Mouse (Mus musculus) forebrain, embryonic 10.5 days (tissue): Measurements from ENCODE around the gene Emg1. TPM values are rescaled to one million over a fixed set of nuclear protein-coding genes. Genes with fewer than 3 reads are reported as not detected.

ENCODE experiments used
- DNase-seq: peaks from one replicate; pipeline ENCODE4 v3.0.0-alpha.2; 2017; ENCODE audit warnings: low spot score; ENCODE audit errors: extremely low spot score
- H3K27ac ChIP-seq: fragments of 300-500 bp; sonication (generic); 2 replicates; pipeline ENCODE4 v1.5.1; 2016; ENCODE audit warnings: mild to moderate bottlenecking
- H3K27me3 ChIP-seq: fragments of 300-500 bp; sonication (generic); 2 replicates; pipeline ENCODE4 v1.6.1; 2016; ENCODE audit warnings: mild to moderate bottlenecking; ENCODE audit not compliant: poor library complexity, severe bottlenecking
- H3K36me3 ChIP-seq: fragments of 300-500 bp; sonication (generic); replicated peaks from 2 replicates; pipeline ENCODE4 v1.6.1; 2016; ENCODE audit warnings: mild to moderate bottlenecking, moderate library complexity
- H3K4me1 ChIP-seq: fragments of 300-500 bp; sonication (generic); 2 replicates; pipeline ENCODE4 v1.6.1; 2016
- H3K4me3 ChIP-seq: fragments of 300-500 bp; sonication (generic); 2 replicates; pipeline ENCODE4 v1.5.1; 2016; ENCODE audit warnings: mild to moderate bottlenecking, moderate library complexity
- H3K9me3 ChIP-seq: fragments of 300-500 bp; sonication (generic); 2 replicates; pipeline ENCODE4 v1.6.1; 2016; ENCODE audit warnings: mild to moderate bottlenecking, moderate library complexity
- WGBS: fragments of 180-500 bp; shearing (Covaris S2); methylation state at CpG from one replicate; pipeline ENCODE4 v1.1.7; 2016; 5-methylcytosine and 5-hydroxymethylcytosine counted together
- polyA plus RNA-seq: library from polyadenylated mRNA; unstranded; fragments of >200 nt; fragmentation: Nextera tagmentation; extraction: Ambion mirVana; gene quantifications from 2 replicates; pipeline ENCODE4 v1.2.1, GENCODE M21; 2016

Emg1 gene
- polyA plus RNA-seq, result 255 and 270 TPM in 2 replicates

- H3K4me1 ChIP-seq, result peaks cover 40% of the 10 kb centered on the region
- H3K4me3 ChIP-seq, result peak within 1 kb of the TSS; percentile 90
- under 1% methylated on average over 74 of the region's 76 CpGs for WGBS
- peaks cover 76% of the 10 kb centered on the region for H3K36me3 ChIP-seq
- H3K27me3 ChIP-seq, result no peaks in the 10 kb centered on the region
- H3K27ac ChIP-seq, result peak within 1 kb of the TSS; percentile 93
- DNase-seq, result peak; percentile 98
- H3K9me3 ChIP-seq, result no peaks in the 10 kb centered on the region
Measured at GRCm38 (mm10) chr6:124711824-124712782, at the start of gene Emg1, which contains the start of gene Phb2. Emg1 (minus strand) TSS chr6:124712178. Phb2 (plus strand) TSS chr6:124712336.

GRCm38 (mm10) chr6:124759259-124759658 lies 47.3 kb upstream of the Emg1 start:
- peak; percentile 78 for DNase-seq
- WGBS, result 6% methylated on average over 5 of the region's 5 CpGs
- H3K27ac ChIP-seq, result peak overlapping the region; percentile 99
- H3K27me3 ChIP-seq, result peaks cover 12% of the 10 kb centered on the region
- no peaks in the 10 kb centered on the region for H3K9me3 ChIP-seq
- peaks cover 45% of the 10 kb centered on the region for H3K4me1 ChIP-seq
- peak overlapping the region; percentile 91 for H3K4me3 ChIP-seq
- 0 out of 2 replicates have a peak, but pooled peaks cover 2% of the 10 kb centered on the region for H3K36me3 ChIP-seq

GRCm38 (mm10) chr6:124758849-124759232 lies 46.9 kb upstream of the Emg1 start:
- peaks cover 49% of the 10 kb centered on the region for H3K4me1 ChIP-seq
- 0 out of 2 replicates have a peak, but pooled peaks cover 2% of the 10 kb centered on the region for H3K36me3 ChIP-seq
- peak overlapping the region; percentile 91 for H3K4me3 ChIP-seq
- 71% methylated on average over 2 of the region's 2 CpGs for WGBS
- no peak for DNase-seq
- no peaks in the 10 kb centered on the region for H3K9me3 ChIP-seq
- peaks cover 8% of the 10 kb centered on the region for H3K27me3 ChIP-seq
- H3K27ac ChIP-seq, result peak overlapping the region; percentile 99

GRCm38 (mm10) chr6:124757909-124758848 lies 46.2 kb upstream of the Emg1 start:
- WGBS, result 38% methylated on average over 5 of the region's 5 CpGs
- Histone ChIP-seq H3K4me1 (peaks cover 54% of the 10 kb centered on the region), H3K36me3 (peaks cover 7% of the 10 kb centered on the region; the same call in 1 of the 2 replicates), H3K27ac (peak overlapping the region; percentile 99), H3K9me3 (no peaks in the 10 kb centered on the region), H3K4me3 (peak overlapping the region; percentile 91), H3K27me3 (peaks cover 3% of the 10 kb centered on the region)
- peak; percentile 53 for DNase-seq

- no peaks in the 10 kb centered on the region; the same call in 1 of the 2 replicates for H3K27me3 ChIP-seq
- H3K9me3 ChIP-seq, result no peaks in the 10 kb centered on the region
- H3K36me3 ChIP-seq, result peaks cover 14% of the 10 kb centered on the region
- H3K4me3 ChIP-seq, result peak overlapping the region; percentile 91
- H3K27ac ChIP-seq, result peak overlapping the region; percentile 99
- DNase-seq, result no peak
- peaks cover 54% of the 10 kb centered on the region for H3K4me1 ChIP-seq
- 4% methylated on average over 5 of the region's 5 CpGs for WGBS
Measured at GRCm38 (mm10) chr6:124757351-124757880, 45.4 kb upstream of the Emg1 start.

GRCm38 (mm10) chr6:124756652-124757350 lies 44.8 kb upstream of the Emg1 start:
- H3K27ac ChIP-seq, result peak overlapping the region; percentile 99
- WGBS, result under 1% methylated on average over 53 of the region's 54 CpGs
- peak; percentile 86 for DNase-seq

GRCm38 (mm10) chr6:124755831-124756595 lies 44.0 kb upstream of the Emg1 start, which contains the start of the genes Gm45234 and Atn1:
Gm45234 (minus strand) TSS chr6:124756021.
Atn1 (minus strand) TSS chr6:124756524.
- WGBS, result under 1% methylated on average over 70 of the region's 100 CpGs
- Histone ChIP-seq H3K27me3 (no peaks in the 10 kb centered on the region; the same call in 1 of the 2 replicates), H3K36me3 (peaks cover 25% of the 10 kb centered on the region), H3K4me3 (peak within 1 kb of the TSS; percentile 91), H3K4me1 (peaks cover 54% of the 10 kb centered on the region), H3K9me3 (no peaks in the 10 kb centered on the region), H3K27ac (peak within 1 kb of the TSS; percentile 99)
- peak; percentile 70 for DNase-seq

More at GRCm38 (mm10) chr6:124756652-124757350, 44.8 kb upstream of the Emg1 start:
- Histone ChIP-seq H3K36me3 (peaks cover 20% of the 10 kb centered on the region), H3K27me3 (no peaks in the 10 kb centered on the region; the same call in 1 of the 2 replicates), H3K4me1 (peaks cover 54% of the 10 kb centered on the region), H3K9me3 (no peaks in the 10 kb centered on the region), H3K4me3 (peak overlapping the region; percentile 91)

- peak overlapping the region; percentile 99 for H3K27ac ChIP-seq
- DNase-seq, result no peak
- 3% methylated on average over 3 of the region's 3 CpGs for WGBS
- H3K4me1 ChIP-seq, result peaks cover 54% of the 10 kb centered on the region
- no peaks in the 10 kb centered on the region for H3K9me3 ChIP-seq
- peak overlapping the region; percentile 91 for H3K4me3 ChIP-seq
- H3K36me3 ChIP-seq, result peaks cover 33% of the 10 kb centered on the region
- H3K27me3 ChIP-seq, result no peaks in the 10 kb centered on the region
Measured at GRCm38 (mm10) chr6:124755306-124755705, 43.3 kb upstream of the Emg1 start.

GRCm38 (mm10) chr6:124753861-124754260 lies 41.9 kb upstream of the Emg1 start:
- 92% methylated on average over 2 of the region's 2 CpGs for WGBS
- Histone ChIP-seq H3K4me1 (peaks cover 48% of the 10 kb centered on the region), H3K27me3 (no peaks in the 10 kb centered on the region), H3K36me3 (peaks cover 46% of the 10 kb centered on the region), H3K4me3 (no peak overlapping the region), H3K27ac (no peak overlapping the region), H3K9me3 (no peaks in the 10 kb centered on the region)
- DNase-seq, result no peak

- H3K27ac ChIP-seq, result no peak overlapping the region
- 0 out of 2 replicates have a peak, but pooled peaks cover 3% of the 10 kb centered on the region for H3K27me3 ChIP-seq
- no peak for DNase-seq
- H3K36me3 ChIP-seq, result peaks cover 73% of the 10 kb centered on the region
- 92% methylated on average over 8 of the region's 8 CpGs for WGBS
- no peaks in the 10 kb centered on the region for H3K9me3 ChIP-seq
- peaks cover 41% of the 10 kb centered on the region for H3K4me1 ChIP-seq
- no peak overlapping the region for H3K4me3 ChIP-seq
Measured at GRCm38 (mm10) chr6:124750405-124750804, 38.4 kb upstream of the Emg1 start.
